Mouse (Mus musculus): ENCODE measurements at regions not wholly inside any gene's neighbourhood (a gene's known extent, or its start where the extent isn't known, plus 50 kb on each side); places are given as distances from the start of the nearest gene placed in this dataset.

DNA sequence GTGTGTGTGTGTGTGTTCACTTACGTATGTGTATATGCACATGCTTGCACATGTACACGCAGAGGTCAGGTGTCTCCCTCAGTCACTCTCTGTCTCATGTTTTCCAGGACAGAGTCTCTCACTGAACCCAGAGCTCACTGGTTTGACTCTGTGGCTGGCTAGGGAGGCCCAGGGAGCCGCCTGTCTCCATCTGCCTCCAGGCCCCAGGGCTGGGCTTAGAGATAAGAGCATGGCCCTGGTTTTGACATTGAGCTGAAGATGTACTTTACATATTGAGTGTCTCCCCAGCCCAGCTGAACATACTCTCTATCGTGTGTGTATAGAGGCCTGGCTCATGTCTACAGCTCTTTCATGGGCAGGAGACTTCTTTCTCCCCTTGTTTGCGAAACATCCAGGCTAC is 128.1 kb downstream of the Cyp26b1 start:
- Histone ChIP-seq H3K9ac (replicated peaks; ENCODE audit: low read length) (no peak overlapping the region), H3K27ac (replicated peaks; ENCODE audit: low read depth, low read length) (no peak overlapping the region), H3K4me1 (ENCODE audit: control insufficient read depth, insufficient read depth, low read length) (no peaks in the 10 kb centered on the region), H3K36me3 (replicated peaks; ENCODE audit: control insufficient read depth, insufficient read depth, low read depth, low read length) (no peaks in the 10 kb centered on the region), H3K4me2 (ENCODE audit: low read depth, low read length) (no peak overlapping the region), H3K27me3 (ENCODE audit: control insufficient read depth, insufficient read depth, low read length) (no peaks in the 10 kb centered on the region; the same call in 1 of the 2 replicates), H3K4me3 (ENCODE audit: low read depth, low read length) (no peak overlapping the region), H3K9me3 (replicated peaks; ENCODE audit: control insufficient read depth, low read length) (no peaks in the 10 kb centered on the region)
- no peak for DNase-seq (ENCODE audit: low spot score)
- no peak for ATAC-seq (replicated peaks; ENCODE audit: insufficient number of reproducible peaks, low FRiP score, low TSS enrichment, low read depth)
- WGBS, result 89% methylated on average over 5 of the region's 5 CpGs

DNA sequence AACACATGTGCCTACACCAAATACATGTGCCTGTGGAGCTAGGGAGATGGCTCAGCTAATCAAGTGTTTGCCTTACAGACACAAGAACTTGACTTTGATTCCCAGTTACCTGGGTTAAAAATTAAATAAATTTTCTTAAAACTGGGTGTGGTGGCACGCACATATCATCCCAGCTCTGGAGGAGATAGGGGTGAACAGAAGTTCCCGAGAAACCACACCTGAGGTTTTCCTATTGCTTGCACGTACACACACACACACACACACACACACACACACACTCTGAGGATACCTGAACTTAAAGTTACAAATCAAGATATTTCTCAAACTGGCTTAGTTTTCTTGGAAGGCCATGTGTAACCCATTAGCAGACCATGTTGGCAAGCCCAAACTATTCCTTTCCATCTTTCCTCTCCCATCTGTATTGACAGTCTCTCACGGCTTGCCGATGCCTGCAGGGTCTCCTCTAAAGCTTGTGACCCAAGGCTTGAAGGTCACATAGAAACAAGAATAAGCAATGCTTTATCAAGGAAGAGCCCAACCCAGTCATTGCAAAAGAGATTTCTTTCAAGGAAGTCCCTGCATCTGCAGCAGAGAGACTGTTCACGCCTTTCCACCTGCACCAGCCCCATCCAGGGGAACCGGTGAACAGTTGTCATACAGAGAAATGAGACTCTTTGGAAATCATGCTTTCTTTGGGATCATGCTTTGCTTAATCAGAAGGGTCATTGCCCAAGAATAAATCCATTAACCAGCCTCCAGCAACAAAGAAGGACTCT is 129.9 kb downstream of the Cyp26b1 start:
- no peaks in the 10 kb centered on the region; the same call in 1 of the 2 replicates for H3K27me3 ChIP-seq (ENCODE audit: control insufficient read depth, insufficient read depth, low read length)
- no peak for ATAC-seq (replicated peaks; ENCODE audit: insufficient number of reproducible peaks, low FRiP score, low TSS enrichment, low read depth)
- no peaks in the 10 kb centered on the region for H3K4me1 ChIP-seq (ENCODE audit: control insufficient read depth, insufficient read depth, low read length)
- 79% methylated on average over 7 of the region's 7 CpGs for WGBS
- H3K4me2 ChIP-seq (ENCODE audit: low read depth, low read length), result no peak overlapping the region
- H3K4me3 ChIP-seq (ENCODE audit: low read depth, low read length), result no peak overlapping the region
- H3K9me3 ChIP-seq (replicated peaks; ENCODE audit: control insufficient read depth, low read length), result no peaks in the 10 kb centered on the region
- H3K27ac ChIP-seq (replicated peaks; ENCODE audit: low read depth, low read length), result no peak overlapping the region
- no peaks in the 10 kb centered on the region for H3K36me3 ChIP-seq (replicated peaks; ENCODE audit: control insufficient read depth, insufficient read depth, low read depth, low read length)
- DNase-seq (ENCODE audit: low spot score), result no peak
- H3K9ac ChIP-seq (replicated peaks; ENCODE audit: low read length), result no peak overlapping the region

DNA sequence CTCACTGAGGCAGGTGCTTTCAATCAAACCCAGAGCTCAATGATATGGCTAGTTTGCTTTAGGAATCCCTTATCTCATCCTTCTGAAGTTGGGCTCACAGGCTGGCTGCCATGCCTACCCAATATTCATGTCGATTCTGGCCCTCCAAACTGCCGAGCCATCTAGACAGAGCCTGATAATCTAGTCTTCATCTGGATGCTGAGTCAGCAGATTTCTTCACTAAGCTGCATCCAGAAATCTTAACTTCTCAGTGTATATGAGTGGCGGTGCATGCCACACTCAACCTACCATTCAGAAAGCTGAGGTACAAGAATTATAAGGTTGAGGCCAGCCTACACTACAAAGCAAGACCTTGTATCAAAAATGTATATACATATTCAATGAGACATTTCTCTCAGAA is 136.9 kb downstream of the Cyp26b1 start:
- no peaks in the 10 kb centered on the region for H3K36me3 ChIP-seq (replicated peaks; ENCODE audit: control insufficient read depth, insufficient read depth, low read depth, low read length)
- H3K4me3 ChIP-seq (ENCODE audit: low read depth, low read length), result no peak overlapping the region
- ATAC-seq (replicated peaks; ENCODE audit: insufficient number of reproducible peaks, low FRiP score, low TSS enrichment, low read depth), result no peak
- no peaks in the 10 kb centered on the region; the same call in 1 of the 2 replicates for H3K27me3 ChIP-seq (ENCODE audit: control insufficient read depth, insufficient read depth, low read length)
- no peak overlapping the region for H3K4me2 ChIP-seq (ENCODE audit: low read depth, low read length)
- no peaks in the 10 kb centered on the region for H3K9me3 ChIP-seq (replicated peaks; ENCODE audit: control insufficient read depth, low read length)
- 88% methylated on average over 3 of the region's 3 CpGs for WGBS
- H3K9ac ChIP-seq (replicated peaks; ENCODE audit: low read length), result no peak overlapping the region
- no peak for DNase-seq (ENCODE audit: low spot score)
- H3K27ac ChIP-seq (replicated peaks; ENCODE audit: low read depth, low read length), result no peak overlapping the region
- H3K4me1 ChIP-seq (ENCODE audit: control insufficient read depth, insufficient read depth, low read length), result no peaks in the 10 kb centered on the region

DNA sequence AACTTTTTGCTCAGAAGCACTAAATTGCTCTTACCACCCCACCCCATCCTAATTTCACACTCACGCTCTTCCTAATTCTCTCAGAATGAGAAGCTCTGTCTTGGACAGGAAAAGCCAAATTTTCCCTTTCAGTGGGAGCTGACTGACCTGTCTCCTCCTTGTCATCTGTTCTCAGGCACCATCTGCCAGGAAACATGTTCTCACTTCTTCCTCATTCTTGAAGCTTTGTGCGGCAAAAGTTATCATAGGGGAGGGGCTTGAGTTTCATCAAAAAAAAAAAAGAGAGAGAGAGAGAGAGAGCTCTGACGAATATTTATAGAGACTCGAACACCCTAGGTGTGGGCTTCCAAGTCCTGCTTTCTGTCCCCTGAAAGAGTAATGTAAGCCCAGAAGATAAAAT is 148.6 kb downstream of the Cyp26b1 start:
- no peaks in the 10 kb centered on the region for H3K27me3 ChIP-seq (ENCODE audit: control insufficient read depth, insufficient read depth, low read length)
- no peaks in the 10 kb centered on the region for H3K4me1 ChIP-seq (ENCODE audit: control insufficient read depth, insufficient read depth, low read length)
- no peak overlapping the region for H3K9ac ChIP-seq (replicated peaks; ENCODE audit: low read length)
- ATAC-seq (replicated peaks; ENCODE audit: insufficient number of reproducible peaks, low FRiP score, low TSS enrichment, low read depth), result no peak
- no peak overlapping the region for H3K4me3 ChIP-seq (ENCODE audit: low read depth, low read length)
- 43% methylated on average over 4 of the region's 4 CpGs for WGBS
- no peak overlapping the region for H3K4me2 ChIP-seq (ENCODE audit: low read depth, low read length)
- no peak for DNase-seq (ENCODE audit: low spot score)
- no peaks in the 10 kb centered on the region for H3K36me3 ChIP-seq (replicated peaks; ENCODE audit: control insufficient read depth, insufficient read depth, low read depth, low read length)
- H3K9me3 ChIP-seq (replicated peaks; ENCODE audit: control insufficient read depth, low read length), result no peaks in the 10 kb centered on the region; the same call in 1 of the 2 replicates
- no peak overlapping the region for H3K27ac ChIP-seq (replicated peaks; ENCODE audit: low read depth, low read length)

DNA sequence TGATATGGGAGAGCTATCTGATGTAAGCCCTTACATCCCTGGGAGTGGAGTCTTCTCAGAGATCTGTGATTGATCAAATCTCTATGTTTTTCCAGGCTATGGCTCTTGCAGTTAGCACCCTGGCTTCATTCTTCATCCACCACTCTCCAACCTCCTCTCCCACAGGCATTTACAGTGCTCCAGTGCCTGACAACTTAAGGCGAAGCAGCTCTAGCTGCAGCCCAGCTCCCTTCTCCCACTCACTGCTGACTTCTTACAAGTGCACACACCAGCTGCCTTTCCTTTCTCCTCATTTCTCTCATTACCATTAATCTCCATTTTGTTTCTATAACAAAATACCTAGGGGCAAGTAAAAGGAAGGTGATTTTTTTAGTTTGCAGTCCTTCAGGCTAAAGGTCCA is 151.0 kb downstream of the Cyp26b1 start:
- no peak overlapping the region for H3K4me3 ChIP-seq (ENCODE audit: low read depth, low read length)
- no peaks in the 10 kb centered on the region for H3K27me3 ChIP-seq (ENCODE audit: control insufficient read depth, insufficient read depth, low read length)
- H3K9ac ChIP-seq (replicated peaks; ENCODE audit: low read length), result no peak overlapping the region
- H3K4me1 ChIP-seq (ENCODE audit: control insufficient read depth, insufficient read depth, low read length), result no peaks in the 10 kb centered on the region
- DNase-seq (ENCODE audit: low spot score) (no peak), ATAC-seq (replicated peaks; ENCODE audit: insufficient number of reproducible peaks, low FRiP score, low TSS enrichment, low read depth) (no peak)
- no peaks in the 10 kb centered on the region for H3K36me3 ChIP-seq (replicated peaks; ENCODE audit: control insufficient read depth, insufficient read depth, low read depth, low read length)
- no peak overlapping the region for H3K27ac ChIP-seq (replicated peaks; ENCODE audit: low read depth, low read length)
- WGBS, result 87% methylated on average over 1 of the region's 1 CpGs
- H3K9me3 ChIP-seq (replicated peaks; ENCODE audit: control insufficient read depth, low read length), result no peaks in the 10 kb centered on the region; the same call in 1 of the 2 replicates
- no peak overlapping the region for H3K4me2 ChIP-seq (ENCODE audit: low read depth, low read length)

DNA sequence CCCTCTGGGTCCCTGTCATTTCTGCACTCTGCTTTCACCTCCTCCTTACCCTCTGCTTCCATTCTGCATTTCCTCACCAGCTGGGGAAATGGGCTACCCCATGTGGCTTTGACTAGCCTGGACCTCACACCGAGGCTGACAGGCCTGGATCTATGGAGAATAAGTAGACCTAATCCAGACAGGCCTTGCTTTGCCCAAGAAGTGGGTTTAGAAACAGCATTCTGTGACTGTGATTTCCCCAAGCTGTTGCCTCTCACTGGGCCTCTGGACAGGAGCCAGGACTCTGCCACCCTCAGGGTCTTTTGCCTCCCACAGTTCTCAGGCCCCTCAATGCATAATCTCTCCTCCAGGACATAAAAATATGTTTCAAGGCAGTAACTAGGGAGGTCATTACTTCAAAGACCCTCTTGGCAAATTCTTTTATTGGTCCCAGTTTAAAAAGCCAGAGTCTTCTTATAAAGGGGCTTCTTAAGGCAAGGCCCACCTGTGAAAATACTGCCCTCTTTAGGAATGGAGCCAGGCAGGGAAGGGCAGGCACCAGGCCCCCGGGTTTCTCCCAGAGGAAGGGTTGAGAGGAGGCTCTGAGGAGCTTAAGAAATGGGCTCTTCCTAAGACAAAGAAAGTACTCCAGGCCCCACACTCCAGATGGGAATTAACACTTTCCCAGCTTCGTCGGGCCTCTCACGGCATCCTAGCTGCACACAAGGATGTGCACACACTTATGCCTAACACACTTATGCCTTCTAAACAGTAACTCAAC is 151.8 kb downstream of the Cyp26b1 start:
- no peak overlapping the region for H3K4me3 ChIP-seq (ENCODE audit: low read depth, low read length)
- ATAC-seq (replicated peaks; ENCODE audit: insufficient number of reproducible peaks, low FRiP score, low TSS enrichment, low read depth) (no peak), DNase-seq (ENCODE audit: low spot score) (no peak)
- H3K36me3 ChIP-seq (replicated peaks; ENCODE audit: control insufficient read depth, insufficient read depth, low read depth, low read length), result no peaks in the 10 kb centered on the region
- no peaks in the 10 kb centered on the region for H3K27me3 ChIP-seq (ENCODE audit: control insufficient read depth, insufficient read depth, low read length)
- H3K4me1 ChIP-seq (ENCODE audit: control insufficient read depth, insufficient read depth, low read length), result no peaks in the 10 kb centered on the region
- H3K4me2 ChIP-seq (ENCODE audit: low read depth, low read length), result no peak overlapping the region
- no peak overlapping the region for H3K9ac ChIP-seq (replicated peaks; ENCODE audit: low read length)
- WGBS, result 70% methylated on average over 5 of the region's 5 CpGs
- H3K9me3 ChIP-seq (replicated peaks; ENCODE audit: control insufficient read depth, low read length), result no peaks in the 10 kb centered on the region; the same call in 1 of the 2 replicates
- no peak overlapping the region for H3K27ac ChIP-seq (replicated peaks; ENCODE audit: low read depth, low read length)

DNA sequence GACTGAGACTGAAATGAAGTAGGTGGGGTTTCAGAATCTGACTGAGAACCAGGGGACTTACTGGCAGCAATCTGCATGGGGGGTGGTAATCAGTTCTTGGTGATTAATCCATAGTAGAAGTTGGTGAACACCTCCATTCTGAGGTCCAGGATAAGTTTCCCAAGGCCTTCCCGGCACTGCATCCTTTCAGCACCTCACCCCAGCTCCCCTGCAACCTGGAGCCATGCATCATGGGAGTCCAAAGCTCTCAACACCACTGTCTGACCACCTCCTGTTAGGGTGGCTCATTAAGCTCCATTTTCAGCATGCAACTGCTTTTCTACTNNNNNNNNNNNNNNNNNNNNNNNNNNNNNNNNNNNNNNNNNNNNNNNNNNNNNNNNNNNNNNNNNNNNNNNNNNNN is 157.0 kb downstream of the Cyp26b1 start:
- Histone ChIP-seq H3K4me3 (ENCODE audit: low read depth, low read length) (no peak overlapping the region), H3K27me3 (ENCODE audit: control insufficient read depth, insufficient read depth, low read length) (no peaks in the 10 kb centered on the region), H3K4me1 (ENCODE audit: control insufficient read depth, insufficient read depth, low read length) (peaks cover 4% of the 10 kb centered on the region; the same call in 1 of the 2 replicates), H3K9me3 (replicated peaks; ENCODE audit: control insufficient read depth, low read length) (no peaks in the 10 kb centered on the region; the same call in 1 of the 2 replicates), H3K36me3 (replicated peaks; ENCODE audit: control insufficient read depth, insufficient read depth, low read depth, low read length) (no peaks in the 10 kb centered on the region), H3K27ac (replicated peaks; ENCODE audit: low read depth, low read length) (no peak overlapping the region), H3K9ac (replicated peaks; ENCODE audit: low read length) (no peak overlapping the region), H3K4me2 (ENCODE audit: low read depth, low read length) (no peak overlapping the region)
- 72% methylated on average over 1 of the region's 1 CpGs for WGBS
- no peak for ATAC-seq (replicated peaks; ENCODE audit: insufficient number of reproducible peaks, low FRiP score, low TSS enrichment, low read depth)
- no peak for DNase-seq (ENCODE audit: low spot score)

DNA sequence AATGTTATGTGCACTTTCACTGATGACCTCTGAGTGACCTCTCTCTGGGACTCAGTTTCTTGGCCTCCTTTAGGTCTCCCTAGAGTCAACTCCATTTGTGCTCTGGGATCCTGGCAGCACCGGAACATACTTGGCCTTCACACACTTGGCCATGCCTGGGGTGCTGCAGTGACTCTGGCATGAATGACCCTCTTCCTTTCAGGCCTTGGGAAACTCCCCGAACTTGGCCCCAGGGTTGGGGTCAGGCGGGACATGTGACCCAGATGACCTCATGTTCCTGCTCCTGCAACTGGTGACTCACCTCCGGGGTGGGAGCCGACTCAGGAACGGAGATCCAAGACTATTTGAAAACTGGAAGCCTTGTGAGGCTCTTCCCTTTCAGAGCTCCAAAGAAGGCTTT is 159.2 kb downstream of the Cyp26b1 start:
- 67% methylated on average over 6 of the region's 6 CpGs for WGBS
- ATAC-seq (replicated peaks; ENCODE audit: insufficient number of reproducible peaks, low FRiP score, low TSS enrichment, low read depth), result no peak
- H3K9ac ChIP-seq (replicated peaks; ENCODE audit: low read length), result no peak overlapping the region

More for the DNA sequence above, 159.2 kb downstream of the Cyp26b1 start:
- no peaks in the 10 kb centered on the region for H3K9me3 ChIP-seq (replicated peaks; ENCODE audit: control insufficient read depth, low read length)
- H3K27ac ChIP-seq (replicated peaks; ENCODE audit: low read depth, low read length), result no peak overlapping the region
- H3K4me2 ChIP-seq (ENCODE audit: low read depth, low read length), result no peak overlapping the region
- no peak for DNase-seq (ENCODE audit: low spot score)
- no peaks in the 10 kb centered on the region for H3K36me3 ChIP-seq (replicated peaks; ENCODE audit: control insufficient read depth, insufficient read depth, low read depth, low read length)
- no peak overlapping the region for H3K4me3 ChIP-seq (ENCODE audit: low read depth, low read length)
- no peaks in the 10 kb centered on the region for H3K27me3 ChIP-seq (ENCODE audit: control insufficient read depth, insufficient read depth, low read length)
- peaks cover 4% of the 10 kb centered on the region; the same call in 1 of the 2 replicates for H3K4me1 ChIP-seq (ENCODE audit: control insufficient read depth, insufficient read depth, low read length)
